Mouse (Mus musculus) myocyte (in vitro differentiated cells): Measurements from ENCODE around the gene Ankrd49. TPM values are rescaled to one million over a fixed set of nuclear protein-coding genes. Genes with fewer than 3 reads are reported as not detected.

Experiments used
- H3K27me3 ChIP-seq: one replicate; pipeline ENCODE4 v1.6.1; 2011; ENCODE audit not compliant: control insufficient read depth, insufficient read depth, insufficient read length
- H3K36me3 ChIP-seq: one replicate; pipeline ENCODE4 v1.6.1; 2011; ENCODE audit not compliant: control insufficient read depth, insufficient read depth
- H3K4me2 ChIP-seq: one replicate; pipeline ENCODE4 v1.6.1; 2011; ENCODE audit warnings: low read depth, control low read depth
- H3K4me3 ChIP-seq: one replicate; pipeline ENCODE4 v1.5.1; 2011; ENCODE audit warnings: mild to moderate bottlenecking, control low read depth, moderate library complexity
- H3K79me2 ChIP-seq: one replicate; pipeline ENCODE4 v1.6.1; 2011; ENCODE audit not compliant: control insufficient read depth, insufficient read depth
- H3ac ChIP-seq: one replicate; pipeline ENCODE4 v1.6.1; 2011; ENCODE audit not compliant: control insufficient read depth, insufficient read length
- CEBPB ChIP-seq: IDR thresholded peaks from 2 replicates; pipeline ENCODE4 v1.6.1; 2011; ENCODE audit warnings: mild to moderate bottlenecking, moderate library complexity; ENCODE audit not compliant: poor library complexity, insufficient read depth, severe bottlenecking
- E2F4 ChIP-seq: IDR thresholded peaks from one replicate; pipeline ENCODE4 v1.6.1; 2011; ENCODE audit warnings: mild to moderate bottlenecking, control low read depth, moderate library complexity; ENCODE audit not compliant: insufficient read depth
- MAX ChIP-seq: IDR thresholded peaks from one replicate; pipeline ENCODE4 v1.6.1; 2011; ENCODE audit warnings: low read depth, mild to moderate bottlenecking, control low read depth
- MYOD1 ChIP-seq, 3 experiments: IDR thresholded peaks; one replicate each; pipeline ENCODE4 v1.6.1; 2011; ENCODE audit warnings: control low read depth in 2 of 3, low read depth in 2 of 3, mild to moderate bottlenecking in 2 of 3, moderate library complexity in 1 of 3; ENCODE audit not compliant: insufficient read length in 2 of 3, control insufficient read depth in 1 of 3
- MYOG ChIP-seq, 3 experiments: IDR thresholded peaks; one replicate each; pipeline ENCODE4 v1.6.1; 2011; ENCODE audit warnings: control low read depth in 2 of 3, low read depth in 2 of 3, mild to moderate bottlenecking in 2 of 3; ENCODE audit not compliant: insufficient read length in 2 of 3, control insufficient read depth in 1 of 3, insufficient read depth in 1 of 3
- POLR2A ChIP-seq: IDR thresholded peaks from one replicate; pipeline ENCODE4 v1.6.1; 2011; ENCODE audit warnings: low read depth, mild to moderate bottlenecking, control low read depth, moderate library complexity; ENCODE audit not compliant: insufficient read length
- POLR2AphosphoS2 ChIP-seq: IDR thresholded peaks from one replicate; pipeline ENCODE4 v1.6.1; 2011; ENCODE audit warnings: low read depth, control low read depth; ENCODE audit not compliant: insufficient read length
- REST ChIP-seq: IDR thresholded peaks from one replicate; pipeline ENCODE4 v1.6.1; 2011; ENCODE audit warnings: mild to moderate bottlenecking, control low read depth, moderate library complexity; ENCODE audit not compliant: insufficient read depth, insufficient read length
- SRF ChIP-seq: IDR thresholded peaks from one replicate; pipeline ENCODE4 v1.6.1; 2011; ENCODE audit warnings: low read depth; ENCODE audit not compliant: control insufficient read depth, insufficient read length
- TCF12 ChIP-seq: IDR thresholded peaks from one replicate; pipeline ENCODE4 v1.6.1; 2011; ENCODE audit warnings: mild to moderate bottlenecking, control low read depth; ENCODE audit not compliant: poor library complexity, insufficient read depth, severe bottlenecking
- TCF3 ChIP-seq: IDR thresholded peaks from one replicate; pipeline ENCODE4 v1.6.1; 2011; ENCODE audit warnings: low read depth, control low read depth; ENCODE audit not compliant: insufficient read length
- USF1 ChIP-seq: IDR thresholded peaks from one replicate; pipeline ENCODE4 v1.6.1; 2011; ENCODE audit warnings: low read depth, mild to moderate bottlenecking, control low read depth, moderate library complexity
- polyA plus RNA-seq: library from polyadenylated mRNA; unstranded; fragments of >200 nt; fragmentation: generic; extraction: Trizol; gene quantifications from one replicate; pipeline ENCODE4 v1.2.1, GENCODE M21; 2012; ENCODE audit warnings: missing spikeins

Ankrd49 gene
- 6.0 TPM for polyA plus RNA-seq

GRCm38 (mm10) chr9:14784039-14785002 is at the start of gene Ankrd49, which contains the start of gene Mre11a:
Gene Ankrd49, minus strand, starts transcription at chr9:14784856.
Gene Mre11a, plus strand, starts transcription at chr9:14784654.
- H3K4me2 ChIP-seq, result peak within 1 kb of the TSS; percentile 85
- H3K79me2 ChIP-seq, result peaks cover 24% of the 10 kb centered on the region
- H3K36me3 ChIP-seq, result peaks cover 22% of the 10 kb centered on the region
- TF ChIP-seq MYOD1 (IDR thresholded peaks at IDR 0.05; ENCODE audit: control insufficient read depth in 1 of 3, insufficient read length in 2 of 3, low read depth in 2 of 3) (peak in 1 of 3 experiments; percentile 11), POLR2A (peak; percentile 68), TCF12 (no peak), MYOG (IDR thresholded peaks at IDR 0.05; ENCODE audit: control insufficient read depth in 1 of 3, insufficient read depth in 1 of 3, insufficient read length in 2 of 3, low read depth in 2 of 3) (peak in 1 of 3 experiments; percentile 28), POLR2AphosphoS2 (peak; percentile 70), E2F4 (peak; percentile 72), USF1 (no peak)
- peak within 1 kb of the TSS; percentile 94 for H3K4me3 ChIP-seq
- H3K27me3 ChIP-seq, result no peaks in the 10 kb centered on the region
- H3ac ChIP-seq, result peak within 1 kb of the TSS; percentile 52

GRCm38 (mm10) chr9:14832046-14832445 is 47.4 kb upstream of the Ankrd49 start:
- peaks cover 26% of the 10 kb centered on the region for H3K36me3 ChIP-seq
- TF ChIP-seq POLR2AphosphoS2 (no peak), CEBPB (no peak), MYOD1 (IDR thresholded peaks at IDR 0.05; ENCODE audit: control insufficient read depth in 1 of 3, insufficient read length in 2 of 3, low read depth in 2 of 3) (no peak), SRF (no peak), POLR2A (no peak), TCF12 (no peak), USF1 (no peak), REST (no peak)
- H3K79me2 ChIP-seq, result no peaks in the 10 kb centered on the region
- H3K4me3 ChIP-seq, result no peak overlapping the region
- no peak overlapping the region for H3K4me2 ChIP-seq
- no peaks in the 10 kb centered on the region for H3K27me3 ChIP-seq
- no peak overlapping the region for H3ac ChIP-seq

- H3ac ChIP-seq, result no peak overlapping the region
- no peak overlapping the region for H3K4me2 ChIP-seq
- TF ChIP-seq USF1 (no peak), SRF (no peak), MAX (no peak), REST (no peak), TCF3 (no peak), E2F4 (no peak), POLR2A (no peak), MYOG (IDR thresholded peaks at IDR 0.05; ENCODE audit: control insufficient read depth in 1 of 3, insufficient read depth in 1 of 3, insufficient read length in 2 of 3, low read depth in 2 of 3) (no peak), POLR2AphosphoS2 (no peak), MYOD1 (IDR thresholded peaks at IDR 0.05; ENCODE audit: control insufficient read depth in 1 of 3, insufficient read length in 2 of 3, low read depth in 2 of 3) (no peak)
- peaks cover 24% of the 10 kb centered on the region for H3K36me3 ChIP-seq
- no peak overlapping the region for H3K4me3 ChIP-seq
- no peaks in the 10 kb centered on the region for H3K27me3 ChIP-seq
- H3K79me2 ChIP-seq, result no peaks in the 10 kb centered on the region
Measured at GRCm38 (mm10) chr9:14827875-14828274, 43.2 kb upstream of the Ankrd49 start.

GRCm38 (mm10) chr9:14824840-14825239 is 40.2 kb upstream of the Ankrd49 start:
- H3K36me3 ChIP-seq, result peaks cover 8% of the 10 kb centered on the region
- no peaks in the 10 kb centered on the region for H3K27me3 ChIP-seq
- H3K4me3 ChIP-seq, result no peak overlapping the region
- no peak for TF ChIP-seq SRF
- TF ChIP-seq USF1, result no peak
- TF ChIP-seq TCF3, result no peak
- no peak for TF ChIP-seq MYOD1 (IDR thresholded peaks at IDR 0.05; ENCODE audit: control insufficient read depth in 1 of 3, insufficient read length in 2 of 3, low read depth in 2 of 3)
- no peak for TF ChIP-seq TCF12
- no peak for TF ChIP-seq POLR2A
- no peak for TF ChIP-seq MAX
- TF ChIP-seq E2F4, result no peak
- no peak for TF ChIP-seq MYOG (IDR thresholded peaks at IDR 0.05; ENCODE audit: control insufficient read depth in 1 of 3, insufficient read depth in 1 of 3, insufficient read length in 2 of 3, low read depth in 2 of 3)
- TF ChIP-seq CEBPB, result no peak
- TF ChIP-seq POLR2AphosphoS2, result no peak
- no peak for TF ChIP-seq REST
- H3K79me2 ChIP-seq, result no peaks in the 10 kb centered on the region
- H3ac ChIP-seq, result no peak overlapping the region
- H3K4me2 ChIP-seq, result no peak overlapping the region
